Mouse (Mus musculus) hematopoietic stem cell, adult 5-6 weeks (primary cell): ENCODE data around the gene Gstp3. TPM values are rescaled to one million over a fixed set of nuclear protein-coding genes. Genes with fewer than 3 reads are reported as not detected.

Source experiments
- ATAC-seq, 2 experiments: fragments of 125-278 bp in 1 of 2; replicated peaks in 1 of 2; 2 replicates each; pipeline ENCODE4 v1.8.0; 2016 to 2017; ENCODE audit warnings: inconsistent platforms in 2 of 2, mild to moderate bottlenecking in 2 of 2, moderate number of reproducible peaks in 2 of 2, low read depth in 1 of 2, moderate TSS enrichment in 1 of 2; ENCODE audit not compliant: low FRiP score in 2 of 2, poor library complexity in 2 of 2, severe bottlenecking in 2 of 2, insufficient read depth in 1 of 2, low TSS enrichment in 1 of 2
- total RNA-seq: library from RNA; stranded (forward); fragments of 172-1452, 232-1000 nt; gene quantifications from 2 replicates; pipeline ENCODE4 v1.2.3, GENCODE M21; 2017

Gstp3 gene
- total RNA-seq, 1 experiment from 2014 or later: 13.2 TPM

- ATAC-seq: no peak
Observed at GRCm38 (mm10) chr19:4094348-4094747, 35.0 kb upstream of the Gstp3 start.

- ATAC-seq: no peak
Observed at GRCm38 (mm10) chr19:4093772-4094171, 34.4 kb upstream of the Gstp3 start.

- ATAC-seq: no peak
Observed at GRCm38 (mm10) chr19:4092750-4093149, 33.4 kb upstream of the Gstp3 start.

GRCm38 (mm10) chr19:4091383-4091782, 32.0 kb upstream of the Gstp3 start:
- ATAC-seq: no peak

- ATAC-seq: no peak
Observed at GRCm38 (mm10) chr19:4090446-4090845, 31.1 kb upstream of the Gstp3 start.

GRCm38 (mm10) chr19:4089128-4089527, 29.8 kb upstream of the Gstp3 start:
- ATAC-seq: no peak

GRCm38 (mm10) chr19:4088146-4088545, 28.8 kb upstream of the Gstp3 start:
- ATAC-seq: no peak

- no peak for ATAC-seq
Observed at GRCm38 (mm10) chr19:4087090-4087489, 27.7 kb upstream of the Gstp3 start.

- ATAC-seq: no peak
Observed at GRCm38 (mm10) chr19:4086156-4086555, 26.8 kb upstream of the Gstp3 start.

GRCm38 (mm10) chr19:4084984-4085383, 25.6 kb upstream of the Gstp3 start:
- ATAC-seq: no peak

- ATAC-seq: no peak
Observed at GRCm38 (mm10) chr19:4083826-4084225, 24.5 kb upstream of the Gstp3 start.

GRCm38 (mm10) chr19:4083316-4083715, 23.9 kb upstream of the Gstp3 start:
- no peak for ATAC-seq

GRCm38 (mm10) chr19:4082219-4082965, 23.0 kb upstream of the Gstp3 start:
- ATAC-seq: no peak

GRCm38 (mm10) chr19:4081394-4081793, 22.0 kb upstream of the Gstp3 start, which contains the start of gene Cabp2:
Gene Cabp2, plus strand, starts transcription at chr19:4081578.
- ATAC-seq: no peak

- ATAC-seq: peak in 1 of 2 experiments; percentile 53; a peak in 1 of 4 replicates
Observed at GRCm38 (mm10) chr19:4080511-4081009, 21.2 kb upstream of the Gstp3 start.

- no peak for ATAC-seq
Observed at GRCm38 (mm10) chr19:4079594-4079993, 20.2 kb upstream of the Gstp3 start.

- no peak for ATAC-seq
Observed at GRCm38 (mm10) chr19:4075531-4075930, 16.2 kb upstream of the Gstp3 start.

GRCm38 (mm10) chr19:4072706-4073424, 13.5 kb upstream of the Gstp3 start:
- ATAC-seq: no peak
